Mouse (Mus musculus) ES-Bruce4 (cell line): Measurements from ENCODE around the gene Gm10803. TPM values are rescaled to one million over a fixed set of nuclear protein-coding genes. Genes with fewer than 3 reads are reported as not detected.

Experiments used
- H3K27ac ChIP-seq: 2 replicates; pipeline ENCODE4 v1.5.1; 2012; ENCODE audit warnings: low read length, inconsistent platforms; ENCODE audit not compliant: insufficient read depth
- H3K27me3 ChIP-seq: 2 replicates; pipeline ENCODE4 v1.6.1; 2012; ENCODE audit warnings: mild to moderate bottlenecking, low read length, inconsistent platforms; ENCODE audit not compliant: control insufficient read depth, poor library complexity, insufficient read depth, severe bottlenecking
- H3K36me3 ChIP-seq: 2 replicates; pipeline ENCODE4 v1.6.1; 2012; ENCODE audit warnings: inconsistent platforms, mild to moderate bottlenecking, low read length, moderate library complexity; ENCODE audit not compliant: control insufficient read depth, poor library complexity, insufficient read depth, severe bottlenecking
- H3K4me1 ChIP-seq: one replicate; pipeline ENCODE4 v1.8.1; 2011; ENCODE audit warnings: low read length; ENCODE audit not compliant: control insufficient read depth, insufficient read depth
- H3K4me3 ChIP-seq: 2 replicates; pipeline ENCODE4 v1.5.1; 2011; ENCODE audit warnings: low read depth, mild to moderate bottlenecking, low read length
- H3K9ac ChIP-seq: 2 replicates; pipeline ENCODE4 v1.6.1; 2012; ENCODE audit warnings: low read depth, mild to moderate bottlenecking, inconsistent platforms; ENCODE audit not compliant: poor library complexity, severe bottlenecking
- H3K9me3 ChIP-seq: replicated peaks from 2 replicates; pipeline ENCODE4 v1.6.1; 2012; ENCODE audit warnings: mild to moderate bottlenecking, low read length, inconsistent platforms; ENCODE audit not compliant: control insufficient read depth, poor library complexity, insufficient read depth, severe bottlenecking
- CTCF ChIP-seq: IDR thresholded peaks from one replicate; pipeline ENCODE4 v1.8.1; 2011; ENCODE audit warnings: low read depth, low read length
- EP300 ChIP-seq: IDR thresholded peaks from 2 replicates; pipeline ENCODE4 v1.6.1; 2011; ENCODE audit warnings: low read depth, low read length; ENCODE audit not compliant: insufficient read depth
- POLR2A ChIP-seq: IDR thresholded peaks from one replicate; pipeline ENCODE4 v1.8.1; 2011; ENCODE audit warnings: low read length; ENCODE audit not compliant: insufficient read depth
- polyA plus RNA-seq: library from polyadenylated mRNA; stranded (reverse); fragments of >200 nt; gene quantifications from 2 replicates; pipeline ENCODE4 v1.2.4, GENCODE M21; 2011; ENCODE audit warnings: low read depth; ENCODE audit not compliant: missing spikeins, insufficient read depth, insufficient read length

The Gm10803 gene
- polyA plus RNA-seq, 1 experiment = not detected

DNA sequence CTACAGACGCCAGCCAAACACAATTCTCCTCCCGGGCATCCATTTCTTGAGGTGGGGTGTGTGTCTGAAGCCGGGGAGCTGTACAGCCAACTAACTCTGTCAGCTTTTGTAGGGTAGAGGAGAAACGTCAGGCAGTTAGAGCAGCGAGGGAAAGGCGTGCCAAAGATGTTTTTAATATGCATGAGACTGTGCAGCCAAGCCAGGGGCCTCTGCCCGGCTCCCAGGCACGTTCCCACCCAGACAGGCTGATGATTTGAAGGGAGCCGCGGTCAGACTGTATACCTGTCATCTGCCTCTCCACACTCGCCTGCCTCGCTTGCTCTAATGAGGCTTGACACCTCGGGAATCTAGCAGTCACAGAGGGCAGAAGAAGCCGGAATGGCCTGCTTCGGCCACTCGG is 38.4 kb upstream of the Gm10803 start:
- no peaks in the 10 kb centered on the region for H3K9me3 ChIP-seq
- H3K27me3 ChIP-seq = no peaks in the 10 kb centered on the region
- no peak overlapping the region for H3K4me3 ChIP-seq
- H3K9ac ChIP-seq = no peak overlapping the region
- no peak overlapping the region for H3K27ac ChIP-seq
- H3K36me3 ChIP-seq = no peaks in the 10 kb centered on the region
- TF ChIP-seq EP300 = no peak
- TF ChIP-seq CTCF = no peak
- no peak for TF ChIP-seq POLR2A
- no peaks in the 10 kb centered on the region for H3K4me1 ChIP-seq

DNA sequence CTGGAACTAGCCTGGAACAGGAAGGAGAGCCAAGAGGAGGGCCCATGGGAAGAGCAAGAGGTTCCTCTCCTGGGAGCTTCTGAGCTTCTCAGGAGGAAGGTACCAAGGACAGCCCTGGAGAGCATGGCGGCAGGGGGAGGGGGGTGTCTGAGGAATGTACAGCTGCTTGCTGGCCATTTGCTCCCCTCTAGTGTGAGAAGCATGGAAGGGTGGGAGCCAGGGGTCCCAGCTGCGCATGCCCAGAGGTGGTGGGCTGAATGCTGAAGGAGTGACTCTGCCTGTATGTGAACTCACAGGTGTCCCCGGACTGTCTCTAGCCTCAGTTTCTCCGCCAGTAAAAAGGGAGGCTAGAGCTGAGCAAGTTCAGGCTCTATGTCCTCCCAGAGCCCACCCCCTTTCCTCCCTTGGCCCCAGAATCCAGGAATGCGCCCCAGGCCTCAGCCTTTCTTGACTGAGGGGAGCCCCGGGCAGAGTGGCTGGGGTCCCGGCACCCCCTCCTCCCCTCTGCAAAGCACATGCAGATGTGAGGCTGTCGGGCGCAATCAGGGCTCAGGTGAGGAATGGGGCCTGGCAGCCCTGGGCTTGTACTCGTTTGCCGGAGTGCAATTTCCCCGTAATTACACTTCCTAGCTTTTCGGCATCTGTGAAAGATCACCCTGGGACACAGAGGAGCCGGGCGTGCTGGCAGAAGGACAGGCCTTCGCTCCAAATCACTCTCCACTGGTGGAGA is 35.2 kb upstream of the Gm10803 start:
- H3K4me3 ChIP-seq = no peak overlapping the region
- no peak overlapping the region for H3K9ac ChIP-seq
- H3K27ac ChIP-seq = no peak overlapping the region
- no peak for TF ChIP-seq CTCF
- H3K27me3 ChIP-seq = no peaks in the 10 kb centered on the region
- no peaks in the 10 kb centered on the region for H3K4me1 ChIP-seq
- H3K9me3 ChIP-seq = no peaks in the 10 kb centered on the region
- H3K36me3 ChIP-seq = no peaks in the 10 kb centered on the region

DNA sequence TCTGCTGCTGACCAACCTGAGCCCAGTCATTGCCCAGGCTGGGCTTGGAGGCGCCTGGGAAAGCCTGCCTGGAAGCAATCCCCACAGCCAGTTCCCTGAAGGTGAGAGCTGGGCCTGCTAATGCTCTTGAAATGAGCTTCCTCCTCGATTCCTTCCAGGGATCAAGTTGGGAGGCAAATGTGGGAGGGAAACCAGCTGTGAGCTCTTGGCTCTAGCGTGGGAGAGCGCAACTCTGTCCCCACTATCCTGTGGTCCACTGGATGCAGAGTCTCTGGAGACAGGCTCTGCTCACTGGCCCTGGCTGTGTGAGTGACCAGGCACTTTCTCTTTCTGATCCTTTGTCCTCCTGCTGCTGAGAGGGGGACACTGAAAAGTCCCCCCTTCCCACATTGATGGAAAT is 30.8 kb upstream of the Gm10803 start:
- no peak for TF ChIP-seq CTCF
- TF ChIP-seq EP300 = no peak
- no peak for TF ChIP-seq POLR2A
- Histone ChIP-seq H3K36me3 (no peaks in the 10 kb centered on the region), H3K4me1 (no peaks in the 10 kb centered on the region), H3K4me3 (no peak overlapping the region), H3K9ac (no peak overlapping the region), H3K27me3 (no peaks in the 10 kb centered on the region), H3K27ac (no peak overlapping the region), H3K9me3 (no peaks in the 10 kb centered on the region)

DNA sequence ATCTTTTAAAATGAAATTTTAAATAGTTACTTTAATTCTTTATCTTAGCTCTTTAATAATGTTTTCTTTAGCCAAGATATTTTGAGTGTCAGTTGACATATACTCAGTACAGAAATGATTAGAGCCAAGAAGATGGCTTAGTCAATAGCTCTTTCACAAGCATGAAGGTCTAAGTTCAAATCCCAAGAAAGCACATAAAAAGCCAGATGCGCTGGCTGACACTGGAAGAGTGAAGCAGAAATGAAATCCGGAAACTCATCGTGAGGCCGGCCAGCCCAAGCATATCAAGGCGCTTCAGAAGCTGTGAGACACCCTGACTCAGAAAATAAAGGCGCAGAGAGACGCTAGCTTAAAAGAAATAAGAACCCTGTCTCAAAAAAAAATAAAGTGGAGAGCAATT is 26.5 kb upstream of the Gm10803 start:
- Histone ChIP-seq H3K4me3 (no peak overlapping the region), H3K4me1 (no peaks in the 10 kb centered on the region), H3K9ac (no peak overlapping the region), H3K36me3 (no peaks in the 10 kb centered on the region), H3K27ac (no peak overlapping the region), H3K27me3 (no peaks in the 10 kb centered on the region), H3K9me3 (no peaks in the 10 kb centered on the region)
- no peak for TF ChIP-seq POLR2A
- TF ChIP-seq CTCF = no peak
- no peak for TF ChIP-seq EP300

DNA sequence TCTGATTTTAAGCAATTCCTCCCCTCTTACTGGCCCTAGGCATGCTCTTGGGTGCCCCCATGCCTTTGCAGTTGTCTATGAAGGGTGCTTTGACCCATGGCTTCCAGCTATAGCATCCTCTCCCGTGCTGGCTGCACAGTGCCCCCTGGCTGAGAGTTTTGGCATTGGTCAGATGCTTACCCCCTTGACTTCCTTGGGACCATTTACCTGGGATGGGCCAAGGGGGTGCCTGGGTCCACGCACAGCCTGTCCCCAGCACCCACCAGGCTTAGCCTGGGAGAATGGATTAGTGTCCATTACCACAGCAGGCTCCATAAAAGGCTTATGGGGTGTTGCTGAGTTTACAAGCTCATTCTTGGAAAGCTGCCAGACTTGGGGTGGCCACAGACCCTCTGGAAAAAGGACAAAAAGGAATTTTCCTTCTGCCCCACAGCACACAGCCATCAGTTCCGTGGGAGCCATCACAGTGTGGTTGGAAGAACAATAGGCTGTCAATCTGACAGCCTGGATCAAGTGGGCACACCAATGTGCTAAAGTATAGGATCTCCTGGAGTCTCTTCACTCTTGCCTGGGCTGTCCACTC is 22.9 kb upstream of the Gm10803 start:
- no peaks in the 10 kb centered on the region for H3K36me3 ChIP-seq
- H3K27me3 ChIP-seq = no peaks in the 10 kb centered on the region
- no peaks in the 10 kb centered on the region for H3K4me1 ChIP-seq
- no peaks in the 10 kb centered on the region for H3K9me3 ChIP-seq
- TF ChIP-seq POLR2A = no peak
- TF ChIP-seq CTCF = peak; percentile 63
- no peak for TF ChIP-seq EP300
- no peak overlapping the region for H3K4me3 ChIP-seq
- no peak overlapping the region for H3K27ac ChIP-seq
- H3K9ac ChIP-seq = no peak overlapping the region

DNA sequence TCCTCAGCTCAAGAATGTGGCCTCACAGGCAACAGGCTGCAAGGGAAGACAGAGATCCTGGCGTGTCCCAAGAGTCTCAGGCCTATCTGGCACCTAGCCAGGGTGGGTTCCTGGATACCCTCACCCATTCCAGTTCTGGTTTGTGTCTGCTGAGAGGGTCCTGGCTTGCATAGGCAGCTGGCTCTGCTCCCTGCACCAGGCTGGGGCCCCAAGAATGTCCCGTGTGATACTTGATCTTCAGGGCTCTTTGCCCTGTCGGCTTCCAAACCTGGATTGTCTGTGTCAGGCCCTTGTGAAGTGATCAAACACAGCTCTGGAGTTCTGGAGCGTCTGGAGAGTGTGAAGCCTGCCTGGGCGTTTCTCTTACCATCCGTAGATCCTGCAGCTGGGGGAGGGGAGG is 22.2 kb upstream of the Gm10803 start:
- no peak overlapping the region for H3K27ac ChIP-seq
- TF ChIP-seq CTCF = no peak
- TF ChIP-seq EP300 = no peak
- no peak for TF ChIP-seq POLR2A
- H3K9ac ChIP-seq = no peak overlapping the region
- no peaks in the 10 kb centered on the region for H3K36me3 ChIP-seq
- H3K4me1 ChIP-seq = no peaks in the 10 kb centered on the region
- H3K9me3 ChIP-seq = no peaks in the 10 kb centered on the region
- H3K4me3 ChIP-seq = no peak overlapping the region
- H3K27me3 ChIP-seq = no peaks in the 10 kb centered on the region
